Mouse (Mus musculus): Measurements from ENCODE around the gene Hist2h2ab.

DNA sequence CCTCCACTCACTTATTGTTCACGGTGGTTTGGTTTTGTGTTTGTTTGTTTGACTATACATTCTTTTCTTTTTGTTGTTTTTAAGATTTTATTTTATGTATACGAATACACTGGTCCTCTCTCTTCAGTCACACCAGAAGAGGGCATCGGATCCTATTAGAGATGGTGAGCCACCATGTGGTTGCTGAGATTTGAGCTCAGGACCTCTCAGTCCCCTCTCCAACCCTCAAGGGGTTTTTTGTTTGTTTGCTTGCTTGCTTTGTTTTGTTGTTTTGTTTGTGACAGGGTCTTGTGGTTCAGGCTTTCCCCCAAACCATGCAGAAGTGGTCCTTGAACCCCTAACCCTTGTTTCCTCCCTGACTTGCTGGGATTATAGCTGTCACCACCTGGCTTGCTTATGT is 42.0 kb downstream of the Hist2h2ab start:
- TF ChIP-seq GABPA (IDR thresholded peaks at IDR 0.05; ENCODE audit: low read depth, low read length) (no peak), SMC3 (IDR thresholded peaks at IDR 0.05; ENCODE audit: low read depth, low read length) (no peak), POLR2A (IDR thresholded peaks at IDR 0.05; ENCODE audit: control insufficient read depth in 1 of 2, insufficient read depth in 1 of 2, low read depth in 1 of 2, low read length in 2 of 2, poor library complexity in 1 of 2) (no peak), ELF1 (IDR thresholded peaks at IDR 0.05; ENCODE audit: low read depth, low read length) (no peak), CTCF (IDR thresholded peaks at IDR 0.05 in 2 of 3, conservative IDR thresholded peaks at IDR 0.05 in 1 of 3; ENCODE audit: control insufficient read depth in 1 of 3, insufficient read depth in 1 of 3, low read depth in 2 of 3, low read length in 3 of 3, poor library complexity in 1 of 3, severe bottlenecking in 1 of 3) (no peak), MEF2A (IDR thresholded peaks at IDR 0.05; ENCODE audit: extremely low read depth, insufficient replicate concordance, low read depth, low read length, poor library complexity, severe bottlenecking) (no peak), POLR2AphosphoS2 (IDR thresholded peaks at IDR 0.05; ENCODE audit: low read length) (no peak), EP300 (IDR thresholded peaks at IDR 0.05; ENCODE audit: low read depth in 1 of 2, low read length in 2 of 2) (no peak), GATA1 (IDR thresholded peaks at IDR 0.05; ENCODE audit: low read depth, low read length) (no peak), ZC3H11A (IDR thresholded peaks at IDR 0.05; ENCODE audit: low read depth, low read length) (no peak)

Data from MEL (cell line).